Mouse (Mus musculus) thymus, postnatal 14 days (tissue): ENCODE data around the gene Zdhhc1.

Experiments
- DNase-seq: peaks from one replicate; pipeline ENCODE4 v3.0.0; 2021

The Zdhhc1 gene

GRCm38 (mm10) chr8:105475742-105476141 lies 21.0 kb downstream of the Zdhhc1 start:
- no peak for DNase-seq

- DNase-seq: no peak
Observed at GRCm38 (mm10) chr8:105475254-105475653, 21.4 kb downstream of the Zdhhc1 start.

- DNase-seq: no peak
Observed at GRCm38 (mm10) chr8:105474680-105475079, 22.0 kb downstream of the Zdhhc1 start.

GRCm38 (mm10) chr8:105473816-105474606 lies 22.7 kb downstream of the Zdhhc1 start:
- peak; percentile 45 for DNase-seq

- no peak for DNase-seq
Observed at GRCm38 (mm10) chr8:105472983-105473382, 23.7 kb downstream of the Zdhhc1 start.

- DNase-seq: no peak
Observed at GRCm38 (mm10) chr8:105472414-105472932, 24.2 kb downstream of the Zdhhc1 start.

- peak; percentile 19 for DNase-seq
Observed at GRCm38 (mm10) chr8:105471314-105472015, 25.2 kb downstream of the Zdhhc1 start, which contains the start of gene Tppp3. TSS of gene Tppp3 (minus strand) at chr8:105471526.

GRCm38 (mm10) chr8:105470681-105471313 lies 25.9 kb downstream of the Zdhhc1 start:
- DNase-seq: no peak

GRCm38 (mm10) chr8:105470262-105470661 lies 26.4 kb downstream of the Zdhhc1 start:
- no peak for DNase-seq

GRCm38 (mm10) chr8:105469816-105470215 lies 26.9 kb downstream of the Zdhhc1 start:
- DNase-seq: no peak

GRCm38 (mm10) chr8:105469041-105469695 lies 27.5 kb downstream of the Zdhhc1 start:
- DNase-seq: no peak

GRCm38 (mm10) chr8:105468002-105468720 lies 28.5 kb downstream of the Zdhhc1 start:
- no peak for DNase-seq

GRCm38 (mm10) chr8:105467396-105467985 lies 29.2 kb downstream of the Zdhhc1 start:
- DNase-seq: no peak

GRCm38 (mm10) chr8:105466700-105467291 lies 29.9 kb downstream of the Zdhhc1 start:
- DNase-seq: no peak

GRCm38 (mm10) chr8:105466246-105466645 lies 30.5 kb downstream of the Zdhhc1 start:
- no peak for DNase-seq

- no peak for DNase-seq
Observed at GRCm38 (mm10) chr8:105464595-105464994, 32.1 kb downstream of the Zdhhc1 start.

GRCm38 (mm10) chr8:105461085-105461803 lies 35.5 kb downstream of the Zdhhc1 start:
- no peak for DNase-seq

GRCm38 (mm10) chr8:105455218-105455617 lies 41.5 kb downstream of the Zdhhc1 start:
- DNase-seq: no peak

GRCm38 (mm10) chr8:105454088-105454487 lies 42.6 kb downstream of the Zdhhc1 start:
- DNase-seq: no peak

GRCm38 (mm10) chr8:105453296-105453695 lies 43.4 kb downstream of the Zdhhc1 start:
- no peak for DNase-seq
